Mouse (Mus musculus): ENCODE data around the gene Trim2. TPM values are rescaled to one million over a fixed set of nuclear protein-coding genes. Genes with fewer than 3 reads are reported as not detected.

Trim2 gene
- polyA plus RNA-seq (2015; fragmentation: Nextera tagmentation; extraction: Ambion mirVana), result 131 and 137 TPM in 2 replicates

GRCm38 (mm10) chr3:84306777-84307176 lies at the start of gene Trim2:
Gene Trim2 (minus strand): TSS chr3:84306877.
- WGBS, result 95% methylated on average over 3 of the region's 3 CpGs

DNA sequence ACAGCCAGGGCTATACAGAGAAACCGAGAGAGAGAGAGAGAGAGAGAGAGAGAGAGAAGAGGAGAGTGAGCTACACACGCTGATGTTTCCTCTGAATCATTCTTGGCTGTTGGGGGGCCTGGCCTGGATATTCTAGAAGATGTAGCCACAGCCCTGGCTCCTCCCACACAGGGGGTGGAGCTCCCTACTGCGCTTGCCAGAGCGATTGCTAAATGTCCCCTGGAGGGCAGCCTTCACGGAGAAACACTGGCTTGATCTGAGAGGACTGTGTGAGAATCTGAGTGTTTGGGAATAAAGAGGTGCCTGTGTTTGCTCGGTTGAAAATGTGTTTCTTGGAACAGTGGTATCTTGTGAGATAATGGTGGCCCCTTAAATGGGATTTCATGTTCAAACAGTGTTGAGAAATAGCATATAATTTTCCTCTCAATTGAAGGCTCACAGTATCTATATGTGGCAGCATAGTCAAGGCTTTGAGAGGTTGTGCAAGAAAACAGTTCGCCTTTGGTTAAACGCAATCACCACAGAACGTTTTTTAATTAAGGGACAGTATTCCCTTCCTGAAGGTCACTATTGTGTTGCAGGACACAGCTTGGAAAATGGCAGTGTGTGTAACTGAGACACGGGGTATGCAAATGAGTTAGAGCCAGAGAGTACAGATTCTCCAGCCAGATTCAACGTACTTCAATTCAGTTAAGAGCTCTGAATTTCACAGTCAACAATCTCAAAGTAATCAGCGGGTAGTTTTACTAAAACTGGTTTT lies 49.4 kb upstream of the Trim2 start:
- Histone ChIP-seq H3K27ac (no peak overlapping the region), H3K9me3 (no peaks in the 10 kb centered on the region), H3K4me3 (no peak overlapping the region), H3K27me3 (no peaks in the 10 kb centered on the region), H3K4me2 (no peak overlapping the region), H3K9ac (no peak overlapping the region), H3K4me1 (replicated peaks) (no peaks in the 10 kb centered on the region), H3K36me3 (no peaks in the 10 kb centered on the region)
- ATAC-seq (ENCODE audit: low FRiP score), result 0 out of 2 replicates have a peak, but pooled peaks have one; percentile 24
- WGBS, result 48% methylated on average over 12 of the region's 12 CpGs

More at GRCm38 (mm10) chr3:84306777-84307176, at the start of gene Trim2:
- Histone ChIP-seq H3K4me2 (peak within 1 kb of the TSS; percentile 74), H3K4me1 (replicated peaks) (peaks cover 45% of the 10 kb centered on the region), H3K4me3 (peak within 1 kb of the TSS; percentile 47), H3K9me3 (peaks cover 3% of the 10 kb centered on the region; the same call in 1 of the 2 replicates), H3K27ac (peak within 1 kb of the TSS; percentile 93), H3K36me3 (no peaks in the 10 kb centered on the region), H3K27me3 (no peaks in the 10 kb centered on the region), H3K9ac (0 out of 2 replicates have a peak within 1 kb of the TSS, but pooled peaks have one; percentile 73)
- no peak for ATAC-seq (ENCODE audit: low FRiP score)

DNA sequence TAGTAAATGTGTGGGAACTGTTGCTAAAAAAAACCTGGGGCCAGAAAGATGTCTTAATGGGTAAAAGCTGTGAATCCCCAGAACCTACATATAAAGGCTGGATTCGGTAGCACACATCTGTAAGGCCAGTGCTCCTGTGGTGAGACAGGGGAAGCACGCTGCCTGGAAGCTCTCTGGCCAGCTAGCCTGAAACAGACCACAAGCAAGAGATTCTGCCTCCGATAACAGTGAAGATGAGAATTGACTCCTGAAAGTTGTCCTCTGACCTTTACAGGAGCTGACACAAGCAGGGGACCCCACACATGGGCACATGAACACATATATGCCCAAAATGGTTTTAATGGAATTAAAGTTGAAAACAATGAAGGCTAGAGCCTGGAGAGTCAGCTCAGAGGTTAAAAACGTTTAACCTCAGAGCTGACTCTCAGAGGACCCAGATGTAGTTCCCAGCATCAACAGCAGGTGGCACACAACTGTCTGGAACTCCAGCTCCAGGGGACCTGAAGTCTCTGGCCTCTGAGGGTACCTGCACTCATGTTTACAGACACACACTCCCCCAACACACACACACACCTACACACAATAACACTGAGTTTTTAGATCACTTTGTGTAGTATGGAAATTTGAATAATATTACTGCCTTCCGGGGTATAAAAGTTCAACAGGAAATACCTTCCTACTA lies 45.8 kb upstream of the Trim2 start:
- WGBS, result 48% methylated on average over 5 of the region's 5 CpGs
- H3K4me3 ChIP-seq, result no peak overlapping the region
- no peaks in the 10 kb centered on the region for H3K36me3 ChIP-seq
- ATAC-seq (ENCODE audit: low FRiP score), result no peak
- no peaks in the 10 kb centered on the region for H3K9me3 ChIP-seq
- peaks cover 9% of the 10 kb centered on the region; the same call in 1 of the 2 replicates for H3K27me3 ChIP-seq
- H3K4me1 ChIP-seq (replicated peaks), result no peaks in the 10 kb centered on the region
- H3K27ac ChIP-seq, result no peak overlapping the region
- no peak overlapping the region for H3K4me2 ChIP-seq
- H3K9ac ChIP-seq, result no peak overlapping the region

DNA sequence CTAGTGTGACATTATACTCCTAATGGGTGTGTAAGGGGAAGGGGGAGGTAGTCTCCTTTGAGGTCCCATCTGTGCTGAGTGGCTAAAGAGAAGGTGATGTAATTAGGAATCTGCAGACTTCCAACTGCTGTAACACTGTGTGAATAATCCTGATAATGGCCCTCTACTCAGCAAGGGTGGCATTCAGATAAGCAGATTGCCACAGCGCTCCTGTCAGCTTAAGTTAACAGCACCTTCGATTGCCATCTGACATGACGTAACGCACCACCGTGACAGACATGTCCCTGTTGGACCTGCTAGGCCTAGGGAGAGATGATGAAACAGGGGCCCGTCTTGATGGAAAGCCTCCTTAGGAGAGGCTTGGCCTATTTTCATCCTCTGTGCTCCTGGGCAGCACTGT lies 43.6 kb upstream of the Trim2 start:
- ATAC-seq (ENCODE audit: low FRiP score), result no peak
- Histone ChIP-seq H3K4me3 (no peak overlapping the region), H3K36me3 (no peaks in the 10 kb centered on the region), H3K27me3 (peaks cover 13% of the 10 kb centered on the region; the same call in 1 of the 2 replicates), H3K9me3 (no peaks in the 10 kb centered on the region), H3K27ac (no peak overlapping the region), H3K4me2 (no peak overlapping the region), H3K9ac (0 out of 2 replicates have a peak overlapping the region, but pooled peaks have one; percentile 15), H3K4me1 (replicated peaks) (peaks cover 12% of the 10 kb centered on the region)
- WGBS, result 91% methylated on average over 6 of the region's 6 CpGs

- peaks cover 13% of the 10 kb centered on the region; the same call in 1 of the 2 replicates for H3K27me3 ChIP-seq
- H3K4me1 ChIP-seq (replicated peaks), result peaks cover 15% of the 10 kb centered on the region
- H3K4me2 ChIP-seq, result no peak overlapping the region
- 92% methylated on average over 10 of the region's 10 CpGs for WGBS
- H3K9ac ChIP-seq, result no peak overlapping the region
- no peak overlapping the region for H3K27ac ChIP-seq
- H3K36me3 ChIP-seq, result no peaks in the 10 kb centered on the region
- no peak overlapping the region for H3K4me3 ChIP-seq
- no peak for ATAC-seq (ENCODE audit: low FRiP score)
- no peaks in the 10 kb centered on the region for H3K9me3 ChIP-seq
Measured at GRCm38 (mm10) chr3:84349771-84350170, 43.1 kb upstream of the Trim2 start.

DNA sequence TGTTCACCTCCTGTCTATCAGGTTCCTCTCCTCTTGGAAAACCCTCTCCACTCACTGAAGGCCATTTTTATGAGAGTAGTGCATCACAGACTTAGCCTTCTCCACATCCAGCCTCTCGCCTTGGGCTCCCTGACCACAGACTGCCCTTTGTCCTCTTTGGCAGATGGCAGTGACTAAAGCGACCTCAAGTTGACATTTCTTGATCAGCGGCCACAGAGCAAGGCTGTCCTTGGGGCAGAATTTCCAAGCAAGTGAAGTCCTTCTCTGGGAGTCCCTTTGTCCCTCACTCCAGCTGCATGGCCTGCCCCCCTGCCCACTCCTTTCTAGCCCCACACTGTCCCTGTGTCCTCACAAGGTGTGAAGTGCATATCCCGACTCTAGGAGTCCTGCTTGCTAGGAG lies 40.7 kb upstream of the Trim2 start:
- no peak for ATAC-seq (ENCODE audit: low FRiP score)
- Histone ChIP-seq H3K27ac (no peak overlapping the region), H3K27me3 (peaks cover 13% of the 10 kb centered on the region; the same call in 1 of the 2 replicates), H3K4me3 (no peak overlapping the region), H3K9ac (no peak overlapping the region), H3K9me3 (no peaks in the 10 kb centered on the region), H3K36me3 (no peaks in the 10 kb centered on the region), H3K4me1 (replicated peaks) (peaks cover 15% of the 10 kb centered on the region), H3K4me2 (no peak overlapping the region)
- 62% methylated on average over 4 of the region's 4 CpGs for WGBS

DNA sequence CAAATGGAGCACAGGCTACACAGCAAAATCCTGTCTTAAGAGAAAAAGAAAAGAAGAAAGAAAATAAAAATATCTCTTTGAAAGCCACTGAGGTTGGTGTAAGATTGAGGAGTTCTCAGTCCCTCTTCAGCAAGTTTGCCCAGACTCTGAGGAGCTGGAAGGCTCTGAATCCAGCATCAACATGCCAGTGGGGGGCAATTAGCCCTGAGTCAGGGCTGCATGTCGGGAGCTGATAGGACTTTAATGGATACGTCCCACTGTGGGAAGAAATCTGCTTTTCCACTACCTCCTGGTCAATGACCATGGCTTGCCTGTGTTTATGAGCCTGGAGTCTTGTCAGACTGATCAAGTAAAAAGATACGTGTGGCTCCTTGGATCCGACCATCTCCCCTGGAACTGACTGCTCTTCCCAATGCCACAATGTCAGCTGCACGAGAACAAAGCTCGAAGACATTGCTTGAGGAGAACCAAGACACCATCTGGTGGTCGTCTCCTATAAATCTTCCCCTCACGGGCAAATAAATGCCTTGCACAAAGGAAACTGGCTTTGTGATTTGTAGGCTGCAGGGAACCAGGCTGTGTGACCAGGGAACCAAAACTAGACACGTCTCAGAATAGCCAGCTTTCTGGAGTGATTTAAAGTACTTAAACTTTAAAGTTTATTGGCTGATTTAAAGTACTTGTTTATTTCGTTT lies 39.9 kb upstream of the Trim2 start:
- H3K4me3 ChIP-seq, result no peak overlapping the region
- no peak overlapping the region for H3K9ac ChIP-seq
- H3K4me1 ChIP-seq (replicated peaks), result peaks cover 15% of the 10 kb centered on the region
- no peak for ATAC-seq (ENCODE audit: low FRiP score)
- peaks cover 13% of the 10 kb centered on the region; the same call in 1 of the 2 replicates for H3K27me3 ChIP-seq
- 18% methylated on average over 10 of the region's 10 CpGs for WGBS
- no peak overlapping the region for H3K4me2 ChIP-seq
- no peak overlapping the region for H3K27ac ChIP-seq
- H3K9me3 ChIP-seq, result no peaks in the 10 kb centered on the region
- no peaks in the 10 kb centered on the region for H3K36me3 ChIP-seq

- WGBS, result 51% methylated on average over 6 of the region's 6 CpGs
- Histone ChIP-seq H3K36me3 (no peaks in the 10 kb centered on the region), H3K9me3 (no peaks in the 10 kb centered on the region), H3K4me3 (no peak overlapping the region), H3K4me1 (replicated peaks) (peaks cover 15% of the 10 kb centered on the region), H3K27me3 (peaks cover 13% of the 10 kb centered on the region; the same call in 1 of the 2 replicates), H3K4me2 (peak overlapping the region; percentile 67), H3K9ac (no peak overlapping the region), H3K27ac (no peak overlapping the region)
- ATAC-seq (ENCODE audit: low FRiP score), result peak; percentile 26; the same call in 1 of the 2 replicates
Measured at GRCm38 (mm10) chr3:84345646-84345980, 38.9 kb upstream of the Trim2 start.

DNA sequence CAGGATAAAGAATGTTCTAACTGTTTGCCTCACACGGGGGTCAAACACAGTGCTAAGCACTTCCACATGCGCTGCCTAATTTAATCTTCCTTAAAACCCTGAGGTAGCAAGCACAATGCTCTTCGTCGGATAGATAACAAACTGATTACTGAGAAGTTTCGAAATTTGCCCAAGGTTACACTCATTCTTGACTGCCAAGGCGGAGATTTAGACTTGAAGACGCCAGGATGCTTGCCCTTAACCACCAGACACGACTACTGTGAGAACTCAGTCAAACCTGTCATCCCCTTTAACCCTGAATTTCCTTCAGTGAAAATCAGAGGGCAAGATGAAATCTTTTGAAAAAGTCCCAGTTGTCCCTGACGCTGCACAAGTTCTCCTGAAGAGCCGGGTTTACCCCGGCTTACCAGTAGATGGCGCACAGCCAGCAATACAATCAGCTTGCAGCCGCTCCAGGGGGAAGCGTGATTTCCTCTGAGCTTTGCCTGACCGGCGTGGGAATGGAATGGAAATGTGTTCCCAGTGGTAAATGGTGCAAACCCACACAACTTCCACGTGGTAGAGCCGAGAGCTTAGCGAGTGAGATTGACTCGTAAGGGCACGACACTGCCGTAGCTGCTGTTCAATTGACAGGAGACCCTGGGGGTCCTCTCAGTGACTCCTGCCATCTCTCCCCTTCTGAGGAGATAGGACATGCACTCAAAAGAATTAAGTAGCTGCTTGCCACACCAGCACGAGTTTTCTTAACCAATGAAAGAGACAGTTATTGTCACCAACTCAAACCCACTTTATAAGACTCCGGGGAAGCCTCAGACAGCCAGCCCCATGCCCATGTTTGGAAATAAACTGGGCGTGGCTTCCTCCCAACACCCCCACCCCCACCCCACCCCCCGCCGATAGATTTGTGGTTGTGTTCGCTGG lies 38.3 kb upstream of the Trim2 start:
- H3K27ac ChIP-seq, result no peak overlapping the region
- H3K9ac ChIP-seq, result peak overlapping the region; percentile 59; the same call in 1 of the 2 replicates
- WGBS, result 15% methylated on average over 28 of the region's 28 CpGs
- peaks cover 15% of the 10 kb centered on the region for H3K4me1 ChIP-seq (replicated peaks)
- H3K4me3 ChIP-seq, result peak overlapping the region; percentile 37
- peaks cover 13% of the 10 kb centered on the region; the same call in 1 of the 2 replicates for H3K27me3 ChIP-seq
- no peaks in the 10 kb centered on the region for H3K36me3 ChIP-seq
- peak overlapping the region; percentile 67 for H3K4me2 ChIP-seq
- ATAC-seq (ENCODE audit: low FRiP score), result peak; percentile 77
- H3K9me3 ChIP-seq, result no peaks in the 10 kb centered on the region

GRCm38 (mm10) chr3:84343101-84343500 lies 36.4 kb upstream of the Trim2 start:
- WGBS, result 93% methylated on average over 9 of the region's 9 CpGs
- peaks cover 15% of the 10 kb centered on the region for H3K4me1 ChIP-seq (replicated peaks)
- H3K4me2 ChIP-seq, result no peak overlapping the region
- no peak overlapping the region for H3K9ac ChIP-seq
- H3K36me3 ChIP-seq, result no peaks in the 10 kb centered on the region
- peaks cover 8% of the 10 kb centered on the region; the same call in 1 of the 2 replicates for H3K27me3 ChIP-seq
- no peak overlapping the region for H3K27ac ChIP-seq
- no peaks in the 10 kb centered on the region for H3K9me3 ChIP-seq
- no peak for ATAC-seq (ENCODE audit: low FRiP score)
- H3K4me3 ChIP-seq, result no peak overlapping the region

- H3K27ac ChIP-seq, result no peak overlapping the region
- no peak for ATAC-seq (ENCODE audit: low FRiP score)
- H3K4me2 ChIP-seq, result no peak overlapping the region
- H3K4me1 ChIP-seq (replicated peaks), result peaks cover 14% of the 10 kb centered on the region
- 81% methylated on average over 7 of the region's 7 CpGs for WGBS
- H3K4me3 ChIP-seq, result no peak overlapping the region
- H3K9me3 ChIP-seq, result no peaks in the 10 kb centered on the region
- no peaks in the 10 kb centered on the region for H3K36me3 ChIP-seq
- no peak overlapping the region for H3K9ac ChIP-seq
- H3K27me3 ChIP-seq, result 0 out of 2 replicates have a peak, but pooled peaks cover 4% of the 10 kb centered on the region
Measured at GRCm38 (mm10) chr3:84341811-84342210, 35.1 kb upstream of the Trim2 start.

All from hindbrain, embryonic 13.5 days (tissue).